Mouse (Mus musculus) brain, adult 2 months (tissue): Measurements from ENCODE around the gene Il21r.
A peak's percentile ranks its signal among the peaks of the same experiment; 100 is the strongest.

Experiments
- DNase-seq: peaks from one replicate; pipeline ENCODE4 v3.0.0; 2011; ENCODE audit warnings: low read depth, low spot score

The Il21r gene

DNA sequence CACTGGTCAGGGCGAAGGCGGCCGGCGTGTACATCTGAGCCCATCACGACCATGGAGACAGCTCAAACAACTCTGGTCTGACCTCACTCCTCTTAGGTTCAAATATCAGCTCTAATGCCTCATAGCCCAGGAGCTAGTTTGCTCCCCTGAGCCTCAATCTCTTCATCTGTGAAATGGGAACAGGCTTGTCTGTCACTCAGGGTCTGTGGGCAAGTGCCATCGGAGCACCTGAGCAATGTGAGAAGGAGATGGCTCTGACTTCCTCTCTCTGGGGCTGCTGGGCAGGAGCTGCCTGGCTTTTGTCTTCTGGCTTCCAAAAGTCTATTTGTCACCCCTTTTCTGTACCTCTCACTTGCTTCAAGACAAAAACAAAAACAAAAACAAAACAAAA is 2.0 kb upstream of the Il21r start:
- no peak for DNase-seq

DNA sequence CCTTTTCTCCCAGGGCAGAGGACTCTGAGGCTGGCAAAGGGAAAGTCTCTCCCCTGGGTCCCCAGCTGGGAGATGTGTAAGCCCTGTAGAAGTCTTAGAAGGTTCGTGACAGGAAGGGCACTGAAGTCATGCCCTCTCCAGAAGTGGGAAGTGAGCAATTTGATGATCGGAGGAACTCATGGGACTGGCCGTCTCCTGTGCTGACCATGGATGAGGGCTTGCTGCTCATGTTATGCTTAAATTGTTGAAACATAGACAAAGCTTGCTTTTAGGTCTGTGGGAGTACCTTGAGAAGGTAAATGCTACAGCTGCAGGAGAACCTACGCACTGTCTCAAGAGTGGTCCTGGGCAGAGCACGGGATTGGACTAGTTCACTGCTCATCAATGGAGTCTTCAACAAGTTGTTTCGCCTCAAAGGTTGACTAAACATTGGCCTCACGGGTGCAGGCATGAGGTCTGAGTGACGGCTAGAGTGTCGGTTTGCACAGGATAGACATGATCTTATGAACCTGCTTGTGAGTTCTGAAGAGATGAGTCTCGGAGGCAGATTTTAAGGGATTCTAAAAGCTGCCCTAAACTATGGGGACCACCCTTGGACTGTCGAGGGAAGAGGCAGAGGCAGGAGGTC is 1.3 kb upstream of the Il21r start:
- peak; percentile 6 for DNase-seq

DNA sequence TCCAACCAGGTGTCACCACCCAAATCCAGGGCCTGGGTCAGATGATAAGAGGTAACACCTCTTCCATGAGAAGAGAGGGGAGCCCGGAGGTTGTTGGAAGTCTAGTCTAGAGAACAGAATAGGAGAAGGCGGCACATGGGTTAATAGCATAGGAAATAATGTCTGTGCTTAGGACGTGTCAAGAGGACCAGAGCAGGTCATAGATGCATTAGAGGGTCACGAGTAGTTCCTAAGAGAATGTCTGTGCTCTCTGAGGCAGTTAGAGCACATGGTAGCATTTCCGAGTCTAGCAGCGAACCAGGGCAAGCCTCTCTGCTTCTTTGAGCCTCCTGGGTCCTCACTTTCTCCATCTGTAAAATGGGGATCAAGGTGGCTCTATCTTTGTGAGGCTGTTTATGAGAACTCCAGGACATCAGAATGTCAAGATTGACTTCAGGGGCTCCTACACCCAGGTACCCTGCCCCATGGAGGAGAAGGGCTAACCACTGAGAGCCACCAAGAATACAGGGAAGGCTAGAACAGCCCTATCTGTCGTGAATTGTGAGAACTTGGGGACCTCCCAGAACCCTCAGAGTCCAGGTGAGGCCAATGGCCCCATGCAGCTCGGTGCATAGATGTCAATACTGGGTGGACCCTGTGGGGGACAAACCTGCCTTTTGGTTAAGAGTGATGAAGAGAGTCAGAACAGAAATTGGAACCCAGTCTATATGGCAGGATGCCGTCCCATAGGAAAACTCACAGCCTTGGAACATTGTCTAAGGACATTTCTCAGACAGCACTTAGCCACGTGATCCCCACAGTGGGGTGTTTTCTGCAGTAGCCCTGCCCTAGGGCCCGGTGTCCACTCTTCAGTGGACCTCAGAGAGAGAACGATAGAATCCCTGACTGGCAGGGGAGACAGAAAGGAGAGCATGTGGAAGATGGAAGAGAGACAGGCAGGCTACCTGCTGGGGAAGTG is 1.4 kb downstream of the Il21r start:
- DNase-seq = no peak

DNA sequence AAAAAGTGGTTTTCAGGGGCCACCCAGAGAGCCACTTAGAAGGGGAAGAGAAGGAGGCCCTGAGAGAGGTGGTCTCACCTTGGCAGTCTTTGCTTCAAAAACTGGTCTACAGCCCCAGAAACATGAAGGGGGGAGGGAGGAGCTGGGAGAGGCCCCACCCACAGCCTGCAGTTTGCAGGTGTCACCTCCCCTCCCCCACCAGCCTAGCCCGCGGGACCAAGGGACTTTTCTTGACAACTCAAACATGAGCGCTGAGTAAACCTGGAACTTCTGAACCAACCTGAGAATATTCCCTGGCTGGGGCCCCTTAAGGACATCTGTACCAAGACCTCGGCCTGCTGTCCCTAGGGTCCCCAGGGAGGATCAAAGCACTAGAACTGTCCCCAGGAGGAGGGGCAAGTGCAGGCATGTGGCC is 2.5 kb downstream of the Il21r start:
- no peak for DNase-seq

DNA sequence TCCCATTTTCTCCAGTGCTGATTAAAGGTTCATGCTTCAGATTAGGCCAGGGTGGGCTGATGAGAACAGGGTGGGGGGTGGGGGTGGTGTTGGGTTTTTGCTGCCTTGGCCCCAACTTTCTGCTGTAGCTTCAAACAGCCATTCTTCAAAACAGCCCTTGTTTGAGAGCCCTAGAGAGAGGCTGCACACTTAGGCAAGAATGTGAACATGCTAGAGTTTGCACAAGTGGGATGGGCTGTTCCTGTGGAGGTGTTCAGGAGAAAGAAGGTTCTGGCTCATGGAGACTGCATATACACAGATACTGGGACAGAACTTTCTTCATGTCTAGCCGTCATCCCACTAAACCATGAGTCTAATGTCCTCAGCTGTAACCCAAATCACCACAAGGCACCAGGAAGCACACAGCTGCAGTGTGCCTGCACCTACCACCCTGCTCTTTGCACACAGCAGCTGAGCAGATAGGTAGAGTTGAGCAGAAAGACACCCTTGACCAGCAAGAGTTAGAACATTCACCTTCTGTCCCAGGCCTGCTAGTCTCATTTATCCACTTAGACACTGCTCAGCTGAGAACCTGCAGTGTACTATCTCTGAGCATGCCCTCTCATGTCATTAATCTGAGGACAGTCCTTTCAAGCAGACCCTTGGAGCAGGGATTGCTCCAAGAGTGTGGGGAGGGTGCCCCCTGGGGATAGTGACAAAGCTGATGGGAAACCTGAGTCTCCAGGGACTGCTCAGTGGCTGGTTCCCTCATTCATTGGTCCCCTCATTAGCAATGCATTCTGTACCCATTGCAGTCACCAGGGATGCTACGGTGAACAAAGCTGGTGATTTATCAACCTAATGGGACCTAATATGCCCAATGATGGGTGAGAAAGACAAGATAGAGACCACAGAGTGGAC is 3.3 kb downstream of the Il21r start:
- no peak for DNase-seq

DNA sequence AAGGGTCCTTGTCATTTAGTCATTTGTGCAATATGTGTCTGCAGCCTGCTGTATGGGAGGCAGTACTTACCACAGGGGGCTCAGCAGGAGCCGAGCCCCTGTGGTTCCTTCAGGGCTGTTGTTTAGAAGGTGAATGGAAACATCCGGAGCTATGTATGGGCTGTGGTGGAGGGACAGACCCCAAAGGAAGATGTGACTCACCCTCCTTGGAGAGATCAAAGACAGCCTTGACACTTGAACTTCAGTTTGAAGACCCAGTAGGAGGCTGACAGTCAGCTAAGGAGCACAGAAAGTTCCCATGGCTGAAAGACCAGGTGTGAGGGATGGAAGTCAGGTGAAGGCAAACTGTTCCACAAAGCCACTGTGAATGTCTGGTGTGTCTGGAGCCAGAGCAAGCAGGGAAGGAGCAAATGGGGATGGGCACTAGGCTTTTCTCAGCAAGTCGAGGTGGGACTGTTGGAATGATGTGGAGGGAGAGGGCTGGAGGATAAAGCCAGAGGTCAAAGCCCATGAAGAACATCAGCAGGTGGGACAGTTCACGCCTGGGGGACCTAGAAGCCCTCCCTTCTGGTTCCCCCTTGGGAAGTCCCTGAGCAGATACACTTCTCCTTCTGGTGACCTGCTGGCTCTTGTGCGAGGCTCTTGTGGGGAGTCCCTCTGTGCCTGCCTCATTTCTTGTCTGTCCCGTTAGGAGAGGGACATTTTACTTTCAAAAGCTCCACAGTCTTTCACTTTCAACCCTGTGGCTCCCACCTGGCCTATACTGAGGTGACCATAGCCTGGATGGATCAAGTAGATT is 4.4 kb downstream of the Il21r start:
- DNase-seq = no peak

DNA sequence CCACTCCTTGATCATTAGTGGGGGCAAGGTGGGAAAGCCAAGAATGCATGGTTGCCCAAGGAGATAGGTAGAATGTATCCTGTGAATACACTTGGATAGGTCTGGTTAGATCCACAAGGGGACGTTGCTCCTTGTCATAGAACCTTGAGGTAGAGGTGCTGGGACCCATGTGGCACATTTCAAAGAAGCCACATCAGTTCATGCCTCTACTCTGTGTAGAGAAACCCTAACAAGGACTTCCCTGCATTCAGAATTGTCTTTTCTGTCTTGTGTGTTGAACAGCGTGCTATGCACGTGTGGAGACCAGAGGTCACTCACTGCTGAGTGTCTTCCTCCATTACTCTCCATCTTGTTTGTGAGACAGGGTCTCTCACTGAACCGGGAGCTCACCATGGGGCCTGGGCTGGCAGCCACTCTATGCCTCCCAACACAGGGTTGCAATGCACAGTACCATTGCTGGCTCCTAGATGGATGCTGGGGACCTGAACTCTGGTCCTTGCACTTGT is 5.0 kb downstream of the Il21r start:
- DNase-seq = no peak

DNA sequence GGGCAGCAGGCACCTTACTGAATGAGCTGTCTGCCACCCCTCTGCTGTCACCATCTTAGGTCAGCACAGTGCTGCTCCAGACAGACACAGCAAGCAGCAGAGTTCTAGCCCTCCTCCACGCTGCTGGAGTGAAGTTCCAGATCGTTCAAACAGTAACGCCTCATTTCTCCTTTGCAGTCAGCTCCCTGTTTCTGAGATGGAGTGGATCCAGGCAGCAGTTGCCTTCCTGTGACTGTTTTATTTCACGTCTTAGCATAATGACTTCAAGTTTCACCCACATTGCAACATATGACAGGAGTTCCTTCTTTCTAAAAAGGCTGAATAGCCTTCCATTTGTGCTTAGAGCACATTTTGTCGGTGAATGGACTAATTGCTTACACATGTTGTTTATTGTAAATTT is 10.3 kb downstream of the Il21r start:
- peak; percentile 38 for DNase-seq

DNA sequence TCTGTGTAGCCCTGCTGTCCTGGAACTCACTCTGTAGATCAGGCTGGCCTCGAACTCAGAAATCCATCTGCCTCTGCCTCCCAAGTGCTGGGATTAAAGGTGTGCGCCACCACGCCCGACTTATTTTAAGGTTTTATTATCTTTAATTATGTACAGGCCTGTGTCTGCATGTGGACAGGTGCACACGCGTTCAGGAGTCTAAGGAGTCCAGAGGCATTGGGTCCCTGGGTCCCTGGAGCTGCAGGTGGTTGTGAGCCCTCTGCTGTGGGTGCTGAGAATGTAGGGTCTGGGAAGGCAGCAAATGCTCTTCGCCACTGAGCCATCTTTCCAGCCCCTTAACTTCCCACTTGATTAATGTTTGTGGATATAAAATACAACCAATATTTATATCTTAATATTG is 12.2 kb downstream of the Il21r start:
- DNase-seq = no peak

DNA sequence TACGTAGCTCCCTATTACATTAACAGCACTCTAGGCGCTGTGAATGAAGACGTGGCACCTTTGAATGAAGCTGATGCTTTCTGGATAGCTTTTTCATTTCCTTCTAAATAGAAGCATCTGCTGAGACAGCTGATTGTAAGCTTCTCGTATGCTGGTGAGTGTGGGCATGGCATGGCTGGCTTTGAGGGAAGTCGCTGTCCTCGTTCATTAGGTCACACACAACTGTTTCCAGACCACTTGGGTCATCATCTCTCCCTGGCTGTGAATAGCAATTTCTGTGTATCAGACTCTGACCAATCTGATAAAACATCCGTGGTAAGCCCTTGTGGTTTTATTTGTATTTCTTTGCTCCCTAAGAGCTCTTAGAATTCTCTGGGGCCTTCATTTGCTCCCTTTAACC is 14.8 kb downstream of the Il21r start:
- DNase-seq = no peak

DNA sequence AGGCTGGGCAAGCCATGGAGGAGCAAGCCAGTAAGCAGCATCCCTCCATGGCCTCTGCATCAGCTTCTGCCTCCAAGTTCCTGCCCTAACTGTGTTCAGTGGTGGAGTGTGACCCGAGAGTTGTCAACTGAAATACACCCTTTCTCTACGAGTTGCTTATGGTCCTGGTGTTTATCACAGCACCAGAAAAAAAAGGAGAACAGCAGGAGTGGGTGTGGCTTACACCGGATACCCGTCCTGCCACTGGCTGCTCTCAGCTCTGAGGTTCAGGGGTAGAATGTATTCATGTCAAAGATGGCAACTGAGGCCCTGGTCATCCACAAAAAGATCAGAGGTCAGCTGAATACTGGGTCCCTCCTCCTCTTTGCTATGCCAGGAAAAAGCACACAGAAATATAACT is 16.8 kb downstream of the Il21r start:
- DNase-seq = no peak

DNA sequence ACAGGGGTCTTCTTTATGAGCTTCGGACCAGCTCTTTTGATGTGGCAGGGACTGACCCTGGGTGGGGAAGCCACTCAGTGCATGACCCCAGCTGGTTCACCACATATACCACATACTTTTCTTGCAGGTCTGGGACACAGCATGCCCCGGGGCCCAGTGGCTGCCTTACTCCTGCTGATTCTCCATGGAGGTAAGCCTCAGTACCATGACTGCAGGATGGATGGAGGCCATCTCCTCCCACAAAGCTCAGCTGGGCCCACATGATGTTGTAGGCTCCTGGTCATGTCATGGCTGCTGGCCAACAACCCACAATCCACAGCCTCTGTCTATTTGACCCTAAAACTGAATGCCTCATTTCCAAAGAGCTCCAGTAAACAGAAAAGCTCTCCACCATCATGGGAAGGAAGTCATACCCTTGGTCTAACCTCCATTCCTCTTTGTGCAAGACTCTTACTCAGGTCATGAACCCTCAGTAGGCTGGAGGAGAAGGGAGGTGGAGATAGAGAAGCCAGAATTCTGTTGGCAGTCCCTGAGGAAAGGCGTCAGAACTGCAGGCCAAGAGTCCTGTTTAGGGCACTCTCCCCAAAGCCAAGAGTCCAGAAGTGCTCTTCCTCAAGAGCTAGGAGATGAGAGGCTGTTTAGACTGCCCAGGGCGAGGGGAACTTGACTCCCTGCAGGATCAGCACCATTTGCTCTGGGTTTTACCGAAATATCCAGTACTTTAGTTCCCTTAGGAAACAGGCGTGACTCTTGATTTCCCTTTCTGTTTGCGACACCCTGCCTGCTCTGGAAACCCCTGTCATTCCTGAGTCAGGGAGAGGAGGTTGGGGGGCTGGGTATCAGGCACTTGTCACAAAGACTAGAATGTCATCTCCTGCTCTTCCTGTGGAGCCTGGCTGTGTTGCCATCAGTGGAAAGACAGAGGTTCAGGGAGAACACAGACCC is 19.8 kb downstream of the Il21r start:
- DNase-seq = no peak

DNA sequence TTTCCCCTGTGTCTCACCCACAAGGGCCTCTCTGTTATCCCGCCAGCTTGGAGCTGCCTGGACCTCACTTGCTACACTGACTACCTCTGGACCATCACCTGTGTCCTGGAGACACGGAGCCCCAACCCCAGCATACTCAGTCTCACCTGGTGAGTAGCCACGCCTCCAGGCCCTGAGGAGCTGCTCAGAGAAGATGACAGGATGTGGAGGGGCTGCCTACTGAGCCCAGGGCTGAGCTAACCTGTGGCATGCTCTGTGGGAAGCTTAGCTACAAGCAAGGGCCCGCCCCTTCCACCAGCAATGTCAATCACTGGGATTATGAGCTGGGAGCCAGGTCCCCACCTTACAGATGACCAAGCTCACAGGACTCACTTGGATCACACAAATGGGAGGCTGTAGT is 22.0 kb downstream of the Il21r start:
- DNase-seq = no peak

DNA sequence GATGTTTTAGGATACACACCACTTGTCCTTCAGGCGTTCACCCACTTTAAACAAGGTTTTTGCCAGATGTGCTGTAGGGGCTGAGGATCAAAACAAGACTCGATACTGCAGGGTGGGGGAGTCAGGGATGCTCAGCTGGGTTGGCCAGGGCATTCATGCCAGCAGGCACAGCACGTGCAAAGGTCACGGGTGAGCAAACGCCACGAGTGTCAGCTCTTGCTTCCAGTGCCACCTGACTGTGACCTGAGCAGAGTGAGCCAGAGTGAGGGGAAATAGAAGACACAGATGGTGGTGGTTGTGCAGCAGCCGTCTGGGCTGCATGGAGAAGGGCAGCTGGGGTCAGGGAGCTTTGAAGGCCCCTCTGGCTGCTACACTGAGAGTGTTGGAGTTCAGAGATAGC is 22.6 kb downstream of the Il21r start:
- no peak for DNase-seq

DNA sequence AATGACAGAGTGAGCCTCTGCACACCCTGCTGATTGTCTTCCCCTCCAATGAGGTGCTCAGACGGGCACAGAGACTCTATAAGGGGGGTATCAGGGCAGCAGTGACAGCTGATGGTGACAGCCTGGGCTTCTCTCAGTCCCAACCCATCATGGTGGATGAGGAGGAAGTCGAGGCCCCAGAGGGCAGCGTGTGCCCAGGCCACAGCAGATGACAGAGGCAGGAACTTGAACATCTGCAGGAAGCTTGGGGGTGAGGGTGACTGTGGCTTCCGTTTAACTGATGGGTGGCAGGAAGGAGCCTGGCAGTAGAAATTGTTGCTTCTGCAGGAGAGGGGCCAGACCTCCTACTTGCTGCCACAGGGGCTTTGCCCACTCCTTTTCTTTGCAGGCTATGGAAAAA is 27.1 kb downstream of the Il21r start:
- peak; percentile 48 for DNase-seq

DNA sequence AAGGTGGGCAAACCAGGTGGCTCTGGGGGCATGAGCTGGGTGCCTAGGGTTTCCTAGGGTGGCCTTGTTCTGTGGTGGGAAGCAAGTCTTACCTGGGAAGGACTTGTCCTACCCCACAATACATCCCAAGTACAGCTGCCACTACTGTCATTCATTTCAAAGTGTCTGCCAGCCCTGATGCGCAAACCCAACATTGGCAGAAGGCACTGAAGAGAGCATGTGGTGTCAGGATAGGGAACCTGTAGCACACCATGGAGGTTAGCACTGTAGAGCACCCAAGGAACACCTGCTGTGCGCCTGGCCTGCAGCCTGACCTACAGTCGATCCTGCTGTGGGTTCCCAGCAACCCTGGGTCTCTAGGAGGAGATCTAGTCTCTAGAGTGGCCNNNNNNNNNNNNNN is 27.8 kb downstream of the Il21r start:
- DNase-seq = no peak

DNA sequence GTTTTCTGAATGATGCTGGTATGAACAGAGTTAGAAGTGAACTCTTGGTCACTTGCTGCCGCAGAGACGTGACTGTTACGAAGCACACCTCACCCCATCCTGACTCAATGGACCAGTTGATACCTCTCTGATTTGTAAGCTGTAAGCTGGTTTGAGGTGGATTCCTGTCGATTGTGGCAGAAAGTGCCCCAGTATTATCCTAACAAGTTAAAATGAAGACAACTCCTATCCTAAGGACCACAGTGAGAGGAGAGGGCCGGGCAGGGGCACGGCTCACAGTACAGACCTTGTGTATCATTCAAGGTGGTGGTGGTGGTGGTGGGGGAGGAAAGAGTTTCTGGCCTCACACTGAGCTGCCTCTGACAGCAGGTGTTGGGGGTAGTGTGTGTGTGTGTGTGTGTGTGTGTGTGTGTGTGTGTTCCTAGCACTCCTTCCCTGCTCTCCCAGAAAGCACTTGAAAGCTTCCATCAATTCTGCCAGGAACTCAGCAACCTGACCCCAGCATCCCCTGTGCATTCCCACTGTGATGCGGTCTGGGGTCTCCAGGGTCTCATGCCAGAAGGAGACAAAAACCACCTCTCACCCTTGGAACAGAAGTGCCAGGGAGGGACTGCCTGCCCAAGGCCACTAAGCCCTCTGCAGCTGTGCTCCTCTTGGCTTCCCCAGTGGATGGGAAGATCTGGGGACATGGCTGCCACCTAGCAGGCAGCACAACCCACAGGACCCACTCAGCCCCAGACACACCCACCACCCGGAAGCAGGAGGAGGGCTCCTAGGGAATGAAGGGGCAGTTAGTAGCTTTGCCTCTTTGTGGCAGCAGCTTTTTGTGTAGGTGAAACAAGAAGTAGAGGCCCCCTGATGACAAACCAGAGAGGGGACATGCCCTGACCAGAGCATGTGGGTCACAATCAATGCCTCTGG is 34.3 kb downstream of the Il21r start:
- DNase-seq = no peak

DNA sequence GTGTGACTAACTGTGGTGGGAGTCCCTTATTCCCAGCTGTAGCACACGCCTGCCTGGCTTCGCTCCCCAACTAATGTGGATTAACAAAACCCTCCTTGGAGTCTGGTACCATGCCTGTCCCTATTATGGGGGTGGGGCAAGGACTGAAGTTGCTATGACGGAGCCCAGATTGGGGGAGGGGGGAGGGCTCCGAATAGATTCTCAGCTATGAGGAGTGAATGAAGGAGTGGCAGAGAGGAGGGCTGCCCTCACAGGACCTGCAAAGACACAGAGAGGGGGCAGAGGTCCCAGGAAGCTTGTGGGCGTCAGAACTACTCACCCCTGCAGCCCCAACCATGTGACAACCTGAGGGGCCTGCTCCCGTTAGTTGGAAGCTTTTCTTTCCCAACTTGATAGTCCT is 35.1 kb downstream of the Il21r start:
- no peak for DNase-seq

DNA sequence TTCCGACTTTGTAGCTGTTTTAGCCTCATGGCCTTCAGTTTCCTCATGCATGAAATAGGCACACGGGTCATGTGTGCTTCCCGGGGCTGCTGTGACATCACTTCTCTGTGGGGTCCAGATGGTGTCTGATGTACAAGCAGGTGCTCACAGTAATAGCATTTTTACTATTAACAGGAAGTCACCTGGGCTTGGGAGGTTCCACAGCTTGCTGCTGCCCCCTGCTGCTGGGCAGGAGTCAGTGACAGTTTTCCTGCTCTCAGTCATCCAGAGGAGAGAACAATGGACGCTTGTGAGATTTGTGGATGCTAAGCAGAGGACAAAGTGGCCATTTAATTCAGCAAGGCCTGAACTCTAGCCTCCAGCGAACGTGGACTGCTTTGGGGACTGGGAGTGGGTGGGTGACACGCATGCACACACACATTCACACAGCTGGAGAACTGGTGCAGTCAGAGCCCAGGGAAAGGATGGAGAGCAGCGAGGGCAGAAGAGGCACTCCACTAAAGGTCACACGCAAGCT is 35.7 kb downstream of the Il21r start:
- DNase-seq = peak; percentile 90
